Mouse (Mus musculus) kidney, postnatal 10 days (tissue): ENCODE data around the gene Fam25c.
"Not testable (repeated sequence)": the region's sequence is repeated elsewhere in the genome, so short reads cannot be mapped to it uniquely, and the experiment has no call there.

Experiments
- DNase-seq: peaks from one replicate; pipeline ENCODE4 v3.0.0; 2021; ENCODE audit warnings: mixed read lengths

Fam25c gene

GRCm38 (mm10) chr14:34323576-34324085 lies 31.6 kb downstream of the Fam25c start:
- no peak for DNase-seq

DNA sequence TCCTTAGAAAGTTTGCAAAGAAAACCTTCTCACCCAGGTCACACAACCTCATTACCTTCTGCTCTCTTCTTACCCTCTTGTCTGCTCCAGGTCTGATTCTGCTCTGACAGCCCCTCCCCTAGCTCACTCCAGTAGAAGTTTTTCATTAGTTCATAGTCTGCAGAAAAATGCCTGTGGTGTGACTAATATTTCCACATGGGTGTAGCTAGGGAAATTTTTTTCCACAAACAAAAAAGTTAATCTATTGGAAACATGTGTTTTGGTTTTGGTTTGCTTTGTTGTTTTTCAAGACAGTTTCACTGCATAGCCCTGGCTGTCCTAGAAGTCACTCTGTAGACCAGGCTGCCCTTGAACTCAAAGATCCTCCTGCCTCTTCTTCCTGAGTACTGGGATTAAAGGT lies 37.1 kb downstream of the Fam25c start:
- no peak for DNase-seq

- no peak for DNase-seq
These were observed 37.8 kb downstream of the Fam25c start for GRCm38 (mm10) chr14:34317431-34317830.

GRCm38 (mm10) chr14:34316346-34316745 lies 38.9 kb downstream of the Fam25c start:
- DNase-seq: no peak

- no peak for DNase-seq
These were observed 40.4 kb downstream of the Fam25c start for GRCm38 (mm10) chr14:34314796-34315195.

DNA sequence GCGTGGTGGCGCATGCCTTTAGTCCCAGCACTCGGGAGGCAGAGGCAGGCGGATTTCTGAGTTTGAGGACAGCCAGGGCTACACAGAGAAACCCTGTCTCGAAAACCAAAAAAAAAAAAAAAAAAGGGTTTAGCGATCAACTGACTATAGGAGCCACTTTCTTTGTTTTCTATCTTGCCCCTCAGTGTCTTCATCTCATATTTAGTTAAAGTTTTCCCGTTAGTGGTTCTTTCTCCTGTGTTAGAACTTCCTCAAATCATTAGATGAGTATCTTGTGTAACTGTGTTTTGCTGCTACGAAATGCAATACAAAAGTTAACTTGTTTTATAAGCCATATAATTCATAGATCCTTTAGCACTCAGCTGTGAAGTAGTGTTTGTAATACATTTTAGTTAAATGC lies 40.9 kb downstream of the Fam25c start:
- DNase-seq: not testable (repeated sequence)

GRCm38 (mm10) chr14:34313612-34314011 lies 41.6 kb downstream of the Fam25c start:
- no peak for DNase-seq

DNA sequence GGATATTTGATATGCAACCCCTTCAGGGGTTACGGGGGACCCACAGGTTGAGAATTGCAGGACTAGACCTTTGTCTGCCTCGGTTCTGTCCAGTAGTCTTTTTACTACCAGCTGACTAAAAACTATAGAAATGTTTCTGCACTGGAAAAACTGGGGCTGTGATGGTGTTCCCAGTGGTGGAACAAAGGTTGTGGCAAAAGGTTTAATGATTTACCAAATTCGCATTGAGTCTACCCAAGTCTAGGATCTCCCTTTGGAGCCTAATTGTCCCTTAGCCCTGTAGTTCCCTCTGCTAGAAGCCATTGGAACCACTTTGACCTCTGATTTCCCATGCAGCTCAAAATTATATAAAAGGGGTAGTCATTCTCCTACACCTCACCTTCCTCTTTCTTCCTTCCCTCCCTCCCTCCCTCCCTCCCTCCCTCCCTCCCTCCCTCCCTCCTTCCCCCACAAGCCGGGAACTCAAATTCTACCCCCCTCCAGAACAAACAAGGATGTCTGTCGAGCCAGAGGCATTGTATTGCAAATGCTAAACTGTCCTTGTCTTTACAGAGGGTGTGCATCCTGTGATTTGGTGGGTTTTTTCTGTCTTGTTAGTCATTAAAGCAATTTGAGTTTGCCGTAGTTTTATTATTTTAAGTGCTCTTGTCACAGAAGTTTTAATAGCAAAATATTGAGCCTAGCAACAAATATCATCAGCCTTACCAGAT lies 42.7 kb downstream of the Fam25c start:
- no peak for DNase-seq

- DNase-seq: peak; percentile 42
These were observed 43.5 kb downstream of the Fam25c start for GRCm38 (mm10) chr14:34311691-34312090.

DNA sequence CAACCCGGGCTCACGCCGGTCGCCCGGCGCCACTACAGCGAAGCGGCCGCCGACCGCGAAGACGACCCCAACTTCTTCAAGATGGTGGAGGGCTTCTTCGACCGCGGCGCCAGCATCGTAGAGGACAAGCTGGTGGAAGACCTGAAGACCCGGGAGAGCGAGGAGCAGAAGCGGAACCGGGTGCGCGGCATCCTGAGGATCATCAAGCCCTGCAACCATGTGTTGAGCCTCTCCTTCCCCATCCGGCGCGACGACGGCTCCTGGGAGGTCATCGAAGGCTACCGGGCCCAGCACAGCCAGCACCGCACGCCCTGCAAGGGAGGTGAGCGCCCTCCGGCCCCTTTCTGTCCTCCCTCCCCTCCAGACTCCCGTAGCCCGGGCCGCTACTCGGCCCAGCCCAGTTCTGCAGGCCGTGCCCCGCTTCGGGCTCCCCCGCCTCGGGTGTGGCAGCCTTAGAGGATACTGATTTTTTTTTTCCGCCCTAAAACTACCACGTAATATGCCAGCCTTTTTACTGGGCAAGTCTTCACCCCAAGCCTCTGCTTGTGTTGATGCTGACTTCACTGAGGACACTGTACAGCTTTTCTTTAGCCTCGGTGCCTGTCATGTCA lies 44.1 kb downstream of the Fam25c start:
- peak; percentile 70 for DNase-seq

- DNase-seq: peak; percentile 99
These were observed 44.8 kb downstream of the Fam25c start, which contains the start of the genes Shld2 and Glud1 for GRCm38 (mm10) chr14:34310234-34310965. TSS of gene Shld2 (minus strand) at chr14:34310493. TSS of gene Glud1 (plus strand) at chr14:34310727.

- DNase-seq: no peak
These were observed 45.4 kb downstream of the Fam25c start for GRCm38 (mm10) chr14:34309907-34310233.

DNA sequence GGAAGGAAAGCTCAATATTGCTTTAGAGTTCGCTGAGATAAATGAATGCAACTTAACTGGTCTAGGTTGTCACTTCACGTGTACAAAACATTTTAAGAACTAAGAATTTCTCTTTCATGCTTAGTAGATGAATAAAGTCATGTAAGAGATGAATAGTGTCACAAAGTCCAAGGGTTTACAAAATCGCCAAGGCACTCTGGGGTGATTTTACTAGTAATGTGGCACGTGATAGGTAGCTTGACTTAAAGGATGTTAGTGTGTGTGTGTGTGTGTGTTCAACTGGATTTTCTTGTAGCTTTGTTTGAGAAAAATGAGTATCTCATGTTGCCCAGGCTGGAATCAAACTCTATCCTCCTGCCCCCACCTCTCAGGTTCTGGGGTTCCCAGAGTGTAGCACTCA lies 46.0 kb downstream of the Fam25c start:
- no peak for DNase-seq

- DNase-seq: peak; percentile 56
These were observed 52.0 kb downstream of the Fam25c start for GRCm38 (mm10) chr14:34303265-34303680.

DNA sequence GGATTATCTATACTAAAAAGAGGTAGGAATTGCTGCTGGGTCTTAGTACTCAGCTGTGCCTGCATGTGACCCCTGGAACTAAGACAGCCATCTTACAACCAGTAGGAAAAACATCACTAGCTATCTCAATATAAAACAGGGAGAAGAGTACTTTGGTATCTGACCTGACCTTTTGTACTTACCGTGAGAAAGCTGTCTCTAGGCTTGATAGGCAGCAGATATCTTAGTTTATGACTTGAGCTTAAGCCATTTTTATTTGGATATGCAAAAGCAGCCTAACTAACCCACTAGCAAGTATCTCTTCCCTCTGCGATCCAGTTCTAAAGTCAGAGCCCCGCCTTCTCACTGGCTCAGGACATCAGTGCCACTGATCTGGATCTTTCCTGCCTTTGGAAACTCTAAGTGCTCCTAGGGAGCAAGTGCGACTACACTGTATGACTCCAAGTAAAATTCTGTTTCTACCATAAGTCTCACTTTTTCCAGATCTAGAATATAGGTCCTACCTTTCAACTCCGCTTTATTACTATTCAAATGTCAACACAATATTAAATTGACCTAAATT lies 52.5 kb downstream of the Fam25c start:
- no peak for DNase-seq
